Mouse (Mus musculus) myocyte (in vitro differentiated cells): ENCODE measurements around the gene Znrf2. TPM values are rescaled to one million over a fixed set of nuclear protein-coding genes. Genes with fewer than 3 reads are reported as not detected.

ENCODE experiments used
- H3K27me3 ChIP-seq: one replicate; pipeline ENCODE4 v1.6.1; 2011; ENCODE audit not compliant: control insufficient read depth, insufficient read depth, insufficient read length
- H3K36me3 ChIP-seq: one replicate; pipeline ENCODE4 v1.6.1; 2011; ENCODE audit not compliant: control insufficient read depth, insufficient read depth
- H3K4me2 ChIP-seq: one replicate; pipeline ENCODE4 v1.6.1; 2011; ENCODE audit warnings: low read depth, control low read depth
- H3K4me3 ChIP-seq: one replicate; pipeline ENCODE4 v1.5.1; 2011; ENCODE audit warnings: mild to moderate bottlenecking, control low read depth, moderate library complexity
- H3K79me2 ChIP-seq: one replicate; pipeline ENCODE4 v1.6.1; 2011; ENCODE audit not compliant: control insufficient read depth, insufficient read depth
- H3ac ChIP-seq: one replicate; pipeline ENCODE4 v1.6.1; 2011; ENCODE audit not compliant: control insufficient read depth, insufficient read length
- CEBPB ChIP-seq: IDR thresholded peaks from 2 replicates; pipeline ENCODE4 v1.6.1; 2011; ENCODE audit warnings: mild to moderate bottlenecking, moderate library complexity; ENCODE audit not compliant: poor library complexity, insufficient read depth, severe bottlenecking
- E2F4 ChIP-seq: IDR thresholded peaks from one replicate; pipeline ENCODE4 v1.6.1; 2011; ENCODE audit warnings: mild to moderate bottlenecking, control low read depth, moderate library complexity; ENCODE audit not compliant: insufficient read depth
- MAX ChIP-seq: IDR thresholded peaks from one replicate; pipeline ENCODE4 v1.6.1; 2011; ENCODE audit warnings: low read depth, mild to moderate bottlenecking, control low read depth
- MYOD1 ChIP-seq, 3 experiments: IDR thresholded peaks; one replicate each; pipeline ENCODE4 v1.6.1; 2011; ENCODE audit warnings: control low read depth in 2 of 3, low read depth in 2 of 3, mild to moderate bottlenecking in 2 of 3, moderate library complexity in 1 of 3; ENCODE audit not compliant: insufficient read length in 2 of 3, control insufficient read depth in 1 of 3
- MYOG ChIP-seq, 3 experiments: IDR thresholded peaks; one replicate each; pipeline ENCODE4 v1.6.1; 2011; ENCODE audit warnings: control low read depth in 2 of 3, low read depth in 2 of 3, mild to moderate bottlenecking in 2 of 3; ENCODE audit not compliant: insufficient read length in 2 of 3, control insufficient read depth in 1 of 3, insufficient read depth in 1 of 3
- POLR2A ChIP-seq: IDR thresholded peaks from one replicate; pipeline ENCODE4 v1.6.1; 2011; ENCODE audit warnings: low read depth, mild to moderate bottlenecking, control low read depth, moderate library complexity; ENCODE audit not compliant: insufficient read length
- POLR2AphosphoS2 ChIP-seq: IDR thresholded peaks from one replicate; pipeline ENCODE4 v1.6.1; 2011; ENCODE audit warnings: low read depth, control low read depth; ENCODE audit not compliant: insufficient read length
- REST ChIP-seq: IDR thresholded peaks from one replicate; pipeline ENCODE4 v1.6.1; 2011; ENCODE audit warnings: mild to moderate bottlenecking, control low read depth, moderate library complexity; ENCODE audit not compliant: insufficient read depth, insufficient read length
- SRF ChIP-seq: IDR thresholded peaks from one replicate; pipeline ENCODE4 v1.6.1; 2011; ENCODE audit warnings: low read depth; ENCODE audit not compliant: control insufficient read depth, insufficient read length
- TCF12 ChIP-seq: IDR thresholded peaks from one replicate; pipeline ENCODE4 v1.6.1; 2011; ENCODE audit warnings: mild to moderate bottlenecking, control low read depth; ENCODE audit not compliant: poor library complexity, insufficient read depth, severe bottlenecking
- TCF3 ChIP-seq: IDR thresholded peaks from one replicate; pipeline ENCODE4 v1.6.1; 2011; ENCODE audit warnings: low read depth, control low read depth; ENCODE audit not compliant: insufficient read length
- USF1 ChIP-seq: IDR thresholded peaks from one replicate; pipeline ENCODE4 v1.6.1; 2011; ENCODE audit warnings: low read depth, mild to moderate bottlenecking, control low read depth, moderate library complexity
- polyA plus RNA-seq: library from polyadenylated mRNA; unstranded; fragments of >200 nt; fragmentation: generic; extraction: Trizol; gene quantifications from one replicate; pipeline ENCODE4 v1.2.1, GENCODE M21; 2012; ENCODE audit warnings: missing spikeins

The Znrf2 gene
- polyA plus RNA-seq, 1 experiment: 5.7 TPM

DNA sequence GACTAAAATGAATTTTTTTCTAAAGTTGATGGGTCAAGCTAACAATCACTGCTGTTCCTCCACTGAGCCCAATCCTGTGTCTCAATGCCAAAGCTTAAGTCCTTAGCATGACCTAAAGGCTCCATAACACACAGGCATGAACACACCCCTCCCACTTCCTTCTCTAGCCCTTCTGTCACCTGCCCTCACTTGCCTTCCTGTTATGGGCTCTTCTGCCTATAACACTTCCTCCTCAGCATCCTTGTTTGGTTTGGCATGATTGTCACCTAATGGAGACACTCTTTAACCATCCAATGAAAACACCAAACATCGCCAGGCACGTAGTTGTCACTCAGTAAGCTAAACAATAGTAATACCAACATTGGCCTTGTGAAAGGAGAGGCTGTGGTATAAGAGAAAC is 85.8 kb downstream of the Znrf2 start:
- H3ac ChIP-seq: no peak overlapping the region
- no peak overlapping the region for H3K4me2 ChIP-seq
- H3K4me3 ChIP-seq: no peak overlapping the region
- TF ChIP-seq POLR2AphosphoS2 (no peak), MAX (no peak), TCF3 (no peak), REST (no peak), MYOD1 (IDR thresholded peaks at IDR 0.05; ENCODE audit: control insufficient read depth in 1 of 3, insufficient read length in 2 of 3, low read depth in 2 of 3) (no peak), POLR2A (no peak), MYOG (IDR thresholded peaks at IDR 0.05; ENCODE audit: control insufficient read depth in 1 of 3, insufficient read depth in 1 of 3, insufficient read length in 2 of 3, low read depth in 2 of 3) (no peak), CEBPB (no peak), E2F4 (no peak), TCF12 (no peak), USF1 (no peak), SRF (no peak)
- H3K36me3 ChIP-seq: no peaks in the 10 kb centered on the region
- no peaks in the 10 kb centered on the region for H3K79me2 ChIP-seq
- H3K27me3 ChIP-seq: no peaks in the 10 kb centered on the region

DNA sequence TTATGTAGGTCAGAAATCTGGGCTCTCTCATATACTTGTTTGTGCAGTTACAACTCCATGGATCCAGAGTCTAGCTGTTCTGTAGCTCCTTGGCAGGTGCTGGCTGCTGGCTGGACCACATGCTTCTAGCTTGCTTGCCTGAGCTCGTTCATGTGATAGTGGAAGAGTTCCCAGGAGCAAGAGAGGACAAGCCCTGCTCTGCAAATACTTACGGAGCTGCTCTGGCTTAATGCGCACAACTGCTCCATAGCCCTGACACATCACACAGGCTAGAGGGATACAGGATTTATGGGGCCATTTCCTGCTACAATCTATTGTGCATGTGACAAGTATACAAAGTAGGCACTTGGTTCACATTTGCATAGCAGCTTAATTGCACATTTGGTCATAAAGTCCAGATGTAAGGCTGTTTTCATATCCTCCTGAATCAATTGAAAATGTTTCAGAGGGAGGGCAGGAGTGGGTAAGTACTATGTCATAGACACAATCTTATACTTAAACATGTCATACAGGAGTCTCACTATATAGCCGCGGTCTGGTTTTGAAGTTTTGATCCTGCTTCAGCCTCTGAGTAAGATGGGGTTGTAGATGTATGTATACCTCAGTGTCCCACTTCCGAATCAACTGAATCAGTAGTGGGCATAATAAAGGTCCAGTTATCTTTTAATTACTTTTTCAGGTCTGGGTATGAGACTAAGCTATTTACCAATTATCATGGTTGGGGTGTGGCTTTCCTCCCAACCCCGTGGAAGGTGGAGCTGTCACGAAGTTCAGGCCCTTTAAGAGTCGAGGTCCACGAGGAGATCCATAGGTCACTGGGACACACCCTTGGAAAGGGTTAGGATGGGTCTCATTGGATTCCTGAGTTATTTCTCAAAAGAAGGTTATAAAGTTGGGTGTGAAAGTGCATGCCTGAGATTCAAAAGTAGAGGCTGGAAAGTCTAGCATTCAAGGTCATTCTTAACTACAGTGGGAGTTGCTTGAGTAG is 89.6 kb downstream of the Znrf2 start:
- no peak overlapping the region for H3ac ChIP-seq
- no peaks in the 10 kb centered on the region for H3K27me3 ChIP-seq
- H3K36me3 ChIP-seq: no peaks in the 10 kb centered on the region
- H3K79me2 ChIP-seq: no peaks in the 10 kb centered on the region
- H3K4me3 ChIP-seq: no peak overlapping the region
- no peak for TF ChIP-seq E2F4
- no peak for TF ChIP-seq MAX
- no peak for TF ChIP-seq USF1
- no peak for TF ChIP-seq MYOG (IDR thresholded peaks at IDR 0.05; ENCODE audit: control insufficient read depth in 1 of 3, insufficient read depth in 1 of 3, insufficient read length in 2 of 3, low read depth in 2 of 3)
- TF ChIP-seq TCF3: no peak
- no peak for TF ChIP-seq CEBPB
- TF ChIP-seq TCF12: no peak
- TF ChIP-seq REST: no peak
- no peak for TF ChIP-seq POLR2AphosphoS2
- no peak for TF ChIP-seq SRF
- no peak for TF ChIP-seq MYOD1 (IDR thresholded peaks at IDR 0.05; ENCODE audit: control insufficient read depth in 1 of 3, insufficient read length in 2 of 3, low read depth in 2 of 3)
- no peak for TF ChIP-seq POLR2A
- no peak overlapping the region for H3K4me2 ChIP-seq

DNA sequence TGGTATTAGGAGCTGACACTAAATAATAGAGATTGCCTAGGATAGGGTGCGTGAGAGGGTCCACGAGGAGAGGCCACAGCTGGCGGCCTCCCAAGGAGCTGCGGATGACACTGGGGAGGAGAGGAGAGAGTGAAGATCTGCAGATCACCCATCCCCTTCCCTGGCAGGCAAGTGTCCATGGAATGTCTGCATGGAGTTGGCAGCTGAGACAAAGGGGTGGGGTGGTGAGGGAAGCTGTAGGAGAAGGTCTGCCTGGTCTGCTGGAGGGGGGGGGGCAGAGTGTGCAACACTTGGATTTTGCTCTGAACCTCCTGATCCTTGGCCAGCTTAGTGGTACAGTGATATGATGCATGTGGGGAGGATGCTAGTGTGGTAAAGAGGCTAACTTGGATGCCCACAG is 98.3 kb downstream of the Znrf2 start:
- TF ChIP-seq USF1: no peak
- TF ChIP-seq E2F4: no peak
- no peak for TF ChIP-seq POLR2A
- no peak for TF ChIP-seq SRF
- no peak for TF ChIP-seq MYOD1 (IDR thresholded peaks at IDR 0.05; ENCODE audit: control insufficient read depth in 1 of 3, insufficient read length in 2 of 3, low read depth in 2 of 3)
- no peak for TF ChIP-seq TCF12
- TF ChIP-seq CEBPB: no peak
- TF ChIP-seq MYOG (IDR thresholded peaks at IDR 0.05; ENCODE audit: control insufficient read depth in 1 of 3, insufficient read depth in 1 of 3, insufficient read length in 2 of 3, low read depth in 2 of 3): no peak
- TF ChIP-seq MAX: no peak
- no peak for TF ChIP-seq POLR2AphosphoS2
- TF ChIP-seq TCF3: no peak
- no peak for TF ChIP-seq REST
- no peak overlapping the region for H3K4me3 ChIP-seq
- no peaks in the 10 kb centered on the region for H3K79me2 ChIP-seq
- H3K4me2 ChIP-seq: no peak overlapping the region
- H3ac ChIP-seq: no peak overlapping the region
- no peaks in the 10 kb centered on the region for H3K27me3 ChIP-seq
- no peaks in the 10 kb centered on the region for H3K36me3 ChIP-seq

DNA sequence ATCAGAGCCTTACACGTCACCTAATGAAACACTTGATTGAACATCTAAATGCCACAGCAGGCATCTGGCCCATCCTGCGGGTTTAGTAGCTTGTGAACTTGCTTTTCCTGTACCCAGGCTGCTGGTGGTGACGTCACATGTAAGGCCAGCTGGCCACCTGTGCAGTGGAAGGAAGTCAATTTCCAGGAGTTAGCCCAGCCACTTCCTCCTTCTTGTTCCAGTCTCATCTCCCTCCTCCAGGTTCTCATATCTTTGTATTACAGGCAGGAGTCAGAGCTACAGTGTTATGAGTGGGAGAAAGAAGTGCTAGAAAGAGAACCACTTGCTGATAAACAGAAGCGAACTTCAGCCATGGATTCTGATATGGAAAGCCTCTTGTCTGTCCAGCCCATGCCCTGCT is 99.4 kb downstream of the Znrf2 start:
- Histone ChIP-seq H3K27me3 (no peaks in the 10 kb centered on the region), H3K36me3 (no peaks in the 10 kb centered on the region), H3K4me2 (no peak overlapping the region), H3ac (no peak overlapping the region), H3K4me3 (no peak overlapping the region), H3K79me2 (no peaks in the 10 kb centered on the region)
- TF ChIP-seq POLR2A: no peak
- TF ChIP-seq REST: no peak
- TF ChIP-seq POLR2AphosphoS2: no peak
- TF ChIP-seq SRF: no peak
